Mouse (Mus musculus): ENCODE data around the gene Inca1. TPM values are rescaled to one million over a fixed set of nuclear protein-coding genes. Genes with fewer than 3 reads are reported as not detected.

Inca1 gene
- polyA plus RNA-seq, 1 experiment from 2014 or later, result 0.69 TPM

- Histone ChIP-seq H3K4me3 (peak overlapping the region; percentile 100), H3K36me3 (replicated peaks) (peaks cover 47% of the 10 kb centered on the region), H3K9me3 (no peaks in the 10 kb centered on the region), H3K27ac (replicated peaks) (peak overlapping the region; percentile 99), H3K27me3 (replicated peaks; ENCODE audit: low read depth, poor library complexity, severe bottlenecking) (no peaks in the 10 kb centered on the region), H3K4me1 (peaks cover 79% of the 10 kb centered on the region)
- peak; percentile 90 for DNase-seq (ENCODE audit: low spot score)
- under 1% methylated on average over 63 of the region's 63 CpGs for WGBS
Measured at GRCm38 (mm10) chr11:70653345-70654197, 46.4 kb downstream of the Inca1 start.

- Histone ChIP-seq H3K4me1 (peaks cover 79% of the 10 kb centered on the region), H3K36me3 (replicated peaks) (peaks cover 51% of the 10 kb centered on the region), H3K27ac (replicated peaks) (peak overlapping the region; percentile 99), H3K4me3 (peak overlapping the region; percentile 100), H3K9me3 (no peaks in the 10 kb centered on the region), H3K27me3 (replicated peaks; ENCODE audit: low read depth, poor library complexity, severe bottlenecking) (no peaks in the 10 kb centered on the region)
- no peak for DNase-seq (ENCODE audit: low spot score)
- 58% methylated on average over 6 of the region's 6 CpGs for WGBS
Measured at GRCm38 (mm10) chr11:70652884-70653344, 47.0 kb downstream of the Inca1 start.

- H3K36me3 ChIP-seq (replicated peaks), result peaks cover 51% of the 10 kb centered on the region
- H3K4me1 ChIP-seq, result peaks cover 76% of the 10 kb centered on the region
- no peaks in the 10 kb centered on the region for H3K27me3 ChIP-seq (replicated peaks; ENCODE audit: low read depth, poor library complexity, severe bottlenecking)
- no peaks in the 10 kb centered on the region for H3K9me3 ChIP-seq
- peak overlapping the region; percentile 100 for H3K4me3 ChIP-seq
- peak overlapping the region; percentile 99 for H3K27ac ChIP-seq (replicated peaks)
- peak; percentile 75 for DNase-seq (ENCODE audit: low spot score)
- WGBS, result 53% methylated on average over 12 of the region's 12 CpGs
Measured at GRCm38 (mm10) chr11:70652029-70652883, 47.7 kb downstream of the Inca1 start.

- WGBS, result 83% methylated on average over 2 of the region's 2 CpGs
- H3K4me3 ChIP-seq, result peak overlapping the region; percentile 100
- no peak for DNase-seq (ENCODE audit: low spot score)
- peaks cover 71% of the 10 kb centered on the region for H3K4me1 ChIP-seq
- H3K27ac ChIP-seq (replicated peaks), result no peak overlapping the region
- peaks cover 51% of the 10 kb centered on the region for H3K36me3 ChIP-seq (replicated peaks)
- no peaks in the 10 kb centered on the region for H3K9me3 ChIP-seq
- H3K27me3 ChIP-seq (replicated peaks; ENCODE audit: low read depth, poor library complexity, severe bottlenecking), result no peaks in the 10 kb centered on the region
Measured at GRCm38 (mm10) chr11:70651391-70651790, 48.6 kb downstream of the Inca1 start.

- Histone ChIP-seq H3K27ac (replicated peaks) (no peak overlapping the region), H3K27me3 (replicated peaks; ENCODE audit: low read depth, poor library complexity, severe bottlenecking) (no peaks in the 10 kb centered on the region), H3K9me3 (no peaks in the 10 kb centered on the region), H3K36me3 (replicated peaks) (peaks cover 55% of the 10 kb centered on the region), H3K4me1 (peaks cover 71% of the 10 kb centered on the region), H3K4me3 (peak overlapping the region; percentile 100)
- no peak for DNase-seq (ENCODE audit: low spot score)
- WGBS, result 87% methylated on average over 12 of the region's 12 CpGs
Measured at GRCm38 (mm10) chr11:70650322-70651175, 49.4 kb downstream of the Inca1 start.

GRCm38 (mm10) chr11:70649185-70649734 is 50.7 kb downstream of the Inca1 start:
- H3K4me1 ChIP-seq, result peaks cover 69% of the 10 kb centered on the region
- H3K4me3 ChIP-seq, result peak overlapping the region; percentile 84
- H3K27me3 ChIP-seq (replicated peaks; ENCODE audit: low read depth, poor library complexity, severe bottlenecking), result no peaks in the 10 kb centered on the region
- WGBS, result 83% methylated on average over 8 of the region's 8 CpGs
- H3K36me3 ChIP-seq (replicated peaks), result peaks cover 68% of the 10 kb centered on the region
- no peaks in the 10 kb centered on the region for H3K9me3 ChIP-seq
- H3K27ac ChIP-seq (replicated peaks), result no peak overlapping the region
- no peak for DNase-seq (ENCODE audit: low spot score)

- peaks cover 74% of the 10 kb centered on the region for H3K36me3 ChIP-seq (replicated peaks)
Measured at GRCm38 (mm10) chr11:70648512-70648911, 51.4 kb downstream of the Inca1 start.

GRCm38 (mm10) chr11:70647716-70648420 is 52.1 kb downstream of the Inca1 start:
- no peaks in the 10 kb centered on the region for H3K27me3 ChIP-seq (replicated peaks; ENCODE audit: low read depth, poor library complexity, severe bottlenecking)
- H3K9me3 ChIP-seq, result no peaks in the 10 kb centered on the region
- 4% methylated on average over 28 of the region's 28 CpGs for WGBS
- H3K36me3 ChIP-seq (replicated peaks), result peaks cover 76% of the 10 kb centered on the region
- H3K4me1 ChIP-seq, result peaks cover 66% of the 10 kb centered on the region
- H3K4me3 ChIP-seq, result peak overlapping the region; percentile 84
- H3K27ac ChIP-seq (replicated peaks), result peak overlapping the region; percentile 93
- peak; percentile 48 for DNase-seq (ENCODE audit: low spot score)

More at GRCm38 (mm10) chr11:70648512-70648911, 51.4 kb downstream of the Inca1 start:
- DNase-seq (ENCODE audit: low spot score), result no peak
- H3K27me3 ChIP-seq (replicated peaks; ENCODE audit: low read depth, poor library complexity, severe bottlenecking), result no peaks in the 10 kb centered on the region
- peak overlapping the region; percentile 93; the same call in 1 of the 2 replicates for H3K27ac ChIP-seq (replicated peaks)
- no peaks in the 10 kb centered on the region for H3K9me3 ChIP-seq
- peak overlapping the region; percentile 84 for H3K4me3 ChIP-seq
- peaks cover 69% of the 10 kb centered on the region for H3K4me1 ChIP-seq
- 85% methylated on average over 4 of the region's 4 CpGs for WGBS

GRCm38 (mm10) chr11:70646691-70647650 is 53.0 kb downstream of the Inca1 start, which contains the start of the genes Rnf167 and Slc25a11:
TSS of gene Rnf167 (plus strand) at chr11:70647235.
TSS of gene Slc25a11 (minus strand) at chr11:70647479.
- peaks cover 57% of the 10 kb centered on the region for H3K4me1 ChIP-seq
- peaks cover 72% of the 10 kb centered on the region for H3K36me3 ChIP-seq (replicated peaks)

GRCm38 (mm10) chr11:70646259-70646555 is 53.7 kb downstream of the Inca1 start:
- DNase-seq (ENCODE audit: low spot score), result no peak

More at GRCm38 (mm10) chr11:70646691-70647650, 53.0 kb downstream of the Inca1 start, which contains the start of the genes Rnf167 and Slc25a11:
- H3K4me3 ChIP-seq, result peak within 1 kb of the TSS; percentile 84
- no peaks in the 10 kb centered on the region for H3K9me3 ChIP-seq
- H3K27ac ChIP-seq (replicated peaks), result peak within 1 kb of the TSS; percentile 93
- H3K27me3 ChIP-seq (replicated peaks; ENCODE audit: low read depth, poor library complexity, severe bottlenecking), result no peaks in the 10 kb centered on the region
- DNase-seq (ENCODE audit: low spot score), result peak; percentile 98
- under 1% methylated on average over 63 of the region's 63 CpGs for WGBS

More at GRCm38 (mm10) chr11:70646259-70646555, 53.7 kb downstream of the Inca1 start:
- peak overlapping the region; percentile 93 for H3K27ac ChIP-seq (replicated peaks)
- H3K36me3 ChIP-seq (replicated peaks), result peaks cover 65% of the 10 kb centered on the region
- H3K27me3 ChIP-seq (replicated peaks; ENCODE audit: low read depth, poor library complexity, severe bottlenecking), result no peaks in the 10 kb centered on the region
- H3K9me3 ChIP-seq, result no peaks in the 10 kb centered on the region
- 29% methylated on average over 3 of the region's 3 CpGs for WGBS
- H3K4me3 ChIP-seq, result peak overlapping the region; percentile 84
- H3K4me1 ChIP-seq, result peaks cover 51% of the 10 kb centered on the region

All from embryonic facial prominence, embryonic 10.5 days (tissue).